Comparison of ENCODE assay signal across 18 mouse cellular contexts in the genomic region with DNA sequence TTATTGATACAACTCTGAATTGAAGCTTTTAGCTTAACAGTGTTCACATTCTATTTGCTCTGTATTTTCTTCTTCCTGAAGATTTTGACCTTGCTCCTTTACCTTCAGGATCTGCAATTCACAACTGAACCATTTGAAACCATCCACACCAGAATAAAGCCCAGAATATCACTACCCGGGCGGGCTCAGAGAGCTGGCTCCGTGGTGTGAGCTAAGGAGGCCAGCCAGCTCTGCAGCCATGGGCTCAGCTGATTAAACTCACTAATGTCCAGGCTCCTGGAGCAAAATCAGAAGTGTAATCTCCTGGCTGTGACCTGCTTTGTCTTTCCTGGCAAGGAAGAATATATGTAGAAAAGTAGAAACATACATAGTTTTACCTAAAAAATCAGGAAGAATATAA.
DNase-seq lines count a peak whose midpoint lies in the region.
"Had no signal": no experiment of that assay in that cellular context is flagged by ENCODE, and none has a peak within 500 bp of the region (broad histone marks: within the 10 kb centered on the region; RNA-seq: fewer than 3 reads in every experiment).

No protein-coding gene starts in this region.

- DNase-seq in cerebellum, postnatal 10 days: peak; percentile 76 to 84
- no peak for DNase-seq in cerebellum, adult 11 months
- DNase-seq in cerebellum, postnatal 36 days: peak; percentile 49 to 53
- DNase-seq in cerebellum, adult 9-10 months: no peak
- peak; percentile 29 for DNase-seq in left cerebral cortex, postnatal 4 days
- DNase-seq in left cerebral cortex, adult 18-20 months (ENCODE audit: low spot score in 2 of 2): no peak
- DNase-seq: adrenal gland, postnatal 10 days; adrenal gland, postnatal 36 days; B cell, adult 2 months; cerebellum, adult 11-12 months; forebrain, postnatal 0 days; gastrocnemius, adult 2 months; gastrocnemius, postnatal 14 days; heart, adult 18-20 months; heart, postnatal 14 days; heart, postnatal 4 days; kidney, adult 11 months; kidney, adult 8-10 months had no signal

- intact Hi-C loops in left cerebral cortex, postnatal 4 days (cut with DNase I): no loop called here

Comparison
In these comparisons a context has a peak if more than half of its experiments do, and no peak if none do; other contexts are left out.
1. DNase-seq: peak in cerebellum, postnatal 10 days (2 of 2), cerebellum, postnatal 36 days (2 of 2) and left cerebral cortex, postnatal 4 days (single experiment); none in cerebellum, adult 11 months (single experiment), cerebellum, adult 9-10 months (single experiment) and left cerebral cortex, adult 18-20 months (0 of 2).